13 mouse cellular contexts compared by ENCODE assay signal in the genomic region with DNA sequence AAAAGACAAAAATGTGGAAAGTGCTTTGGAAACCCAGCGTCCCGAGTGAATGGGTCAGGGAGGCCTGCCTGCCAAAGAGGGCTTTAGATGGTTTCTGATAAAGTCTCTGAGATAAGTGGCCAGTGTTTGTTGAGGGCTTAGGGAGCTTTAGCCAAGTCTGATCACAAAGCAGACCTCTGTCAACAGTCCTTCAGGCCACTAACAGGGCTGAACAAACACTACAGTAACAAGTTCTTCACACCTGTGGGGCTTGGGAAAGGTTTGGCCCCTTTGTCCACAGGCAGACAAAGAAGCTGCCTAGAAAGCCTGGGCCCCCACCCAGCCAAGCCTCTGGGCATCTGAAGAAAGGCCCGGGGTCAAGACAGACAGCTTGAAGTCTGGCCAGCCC.
DNase-seq lines count a peak whose midpoint lies in the region; ATAC-seq and TF ChIP-seq lines count a peak whose summit lies in the region.
"Had no signal": no experiment of that assay in that cellular context is flagged by ENCODE, and none has a peak within 500 bp of the region (broad histone marks: within the 10 kb centered on the region; RNA-seq: fewer than 3 reads in every experiment).

No protein-coding gene starts in this region.

- H3K4me2 ChIP-seq in heart, postnatal 0 days (ENCODE audit: low read depth, low read length), result no peak overlapping the region
- H3K4me2 ChIP-seq: embryonic facial prominence, embryonic 15.5 days; liver, embryonic 13.5 days had no signal

- H3K27ac ChIP-seq in heart, postnatal 0 days (ENCODE audit: low read depth), result peak overlapping the region; percentile 53
- H3K27ac ChIP-seq: embryonic facial prominence, embryonic 15.5 days; liver, embryonic 13.5 days had no signal

- no peak overlapping the region for H3K4me3 ChIP-seq in heart, postnatal 0 days (ENCODE audit: low read depth, low read length)
- peak overlapping the region; percentile 18; the same call in 1 of the 2 replicates for H3K4me3 ChIP-seq in E14TG2a.4 (replicated peaks; ENCODE audit: low read length)
- H3K4me3 ChIP-seq: embryonic facial prominence, embryonic 15.5 days; liver, embryonic 13.5 days had no signal

- H3K9me3 ChIP-seq in heart, postnatal 0 days (replicated peaks; ENCODE audit: control insufficient read depth, low read length), result no peaks in the 10 kb centered on the region
- no peaks in the 10 kb centered on the region for H3K9me3 ChIP-seq in E14TG2a.4 (ENCODE audit: low read length)
- H3K9me3 ChIP-seq: embryonic facial prominence, embryonic 15.5 days; liver, embryonic 13.5 days had no signal

- no peak for ATAC-seq in heart, postnatal 0 days (ENCODE audit: insufficient read depth, low read depth)

- DNase-seq in embryo, embryonic 9.5 days (ENCODE audit: extremely low spot score), result peak; percentile 32
- no peak for DNase-seq in embryo, embryonic 10.5 days (ENCODE audit: low spot score)
- no peak for DNase-seq in heart, postnatal 0 days (ENCODE audit: low spot score)
- no peak for DNase-seq in heart, adult 9 months (ENCODE audit: low spot score in 2 of 2)
- peak; percentile 46 for DNase-seq in lung, postnatal 10 days
- DNase-seq in thymus, postnatal 25 days, result no peak
- DNase-seq in layer of hippocampus, postnatal 36 days, result no peak
- DNase-seq: cerebellum, postnatal 10 days; kidney, adult 9 months; liver, embryonic 13.5 days; right cerebral cortex, postnatal 25 days had no signal

- H3K9ac ChIP-seq in heart, postnatal 0 days (replicated peaks; ENCODE audit: low read depth, low read length), result peak overlapping the region; percentile 28
- H3K9ac ChIP-seq: embryonic facial prominence, embryonic 15.5 days; liver, embryonic 13.5 days had no signal

- TF ChIP-seq EP300 in heart, postnatal 0 days (IDR thresholded peaks at IDR 0.05; ENCODE audit: low read depth), result no peak

- no peaks in the 10 kb centered on the region for H3K36me3 ChIP-seq in heart, postnatal 0 days (replicated peaks; ENCODE audit: control insufficient read depth, insufficient read depth, low read length)
- H3K36me3 ChIP-seq in E14TG2a.4 (ENCODE audit: insufficient read depth, low read length), result peaks cover 12% of the 10 kb centered on the region; the same call in 1 of the 2 replicates
- H3K36me3 ChIP-seq: embryonic facial prominence, embryonic 15.5 days; liver, embryonic 13.5 days had no signal

- peaks cover 23% of the 10 kb centered on the region for H3K4me1 ChIP-seq in heart, postnatal 0 days (ENCODE audit: control insufficient read depth, insufficient read depth)
- H3K4me1 ChIP-seq in E14TG2a.4 (replicated peaks; ENCODE audit: low read depth, low read length), result peaks cover 62% of the 10 kb centered on the region
- H3K4me1 ChIP-seq: liver, embryonic 13.5 days had no signal

- 25% methylated on average over 3 of the region's 3 CpGs for WGBS in heart, postnatal 0 days

- H3K27me3 ChIP-seq in heart, postnatal 0 days (ENCODE audit: control insufficient read depth, insufficient read depth, low read length), result no peaks in the 10 kb centered on the region
- H3K27me3 ChIP-seq in E14TG2a.4 (ENCODE audit: insufficient read depth, low read length), result no peaks in the 10 kb centered on the region
- H3K27me3 ChIP-seq: embryonic facial prominence, embryonic 15.5 days had no signal

- TF ChIP-seq CTCF in heart, postnatal 0 days (IDR thresholded peaks at IDR 0.05; ENCODE audit: low read depth), result no peak
- TF ChIP-seq CTCF in E14TG2a.4 (conservative IDR thresholded peaks at IDR 0.05; ENCODE audit: low read length), result no peak

Comparison
In these comparisons a context has a peak if more than half of its experiments do, and no peak if none do; other contexts are left out.
1. DNase-seq: peak in embryo, embryonic 9.5 days (single experiment) and lung, postnatal 10 days (single experiment); none in embryo, embryonic 10.5 days (single experiment), heart, postnatal 0 days (single experiment), heart, adult 9 months (0 of 2), thymus, postnatal 25 days (single experiment) and layer of hippocampus, postnatal 36 days (0 of 2).